Mouse (Mus musculus) C2C12 (cell line): ENCODE measurements around the gene Gm34653.

Source experiments
- CEBPB ChIP-seq: IDR thresholded peaks from one replicate; pipeline ENCODE4 v1.6.1; 2011; ENCODE audit warnings: low read depth, mild to moderate bottlenecking, control low read depth, moderate library complexity
- CTCF ChIP-seq: IDR thresholded peaks from one replicate; pipeline ENCODE4 v1.5.1; 2011; ENCODE audit not compliant: control insufficient read depth, insufficient read depth, insufficient read length
- MAX ChIP-seq: IDR thresholded peaks from one replicate; pipeline ENCODE4 v1.6.1; 2011; ENCODE audit warnings: mild to moderate bottlenecking, control low read depth
- USF1 ChIP-seq: IDR thresholded peaks from one replicate; pipeline ENCODE4 v1.6.1; 2011; ENCODE audit warnings: low read depth, mild to moderate bottlenecking, control low read depth, moderate library complexity

DNA sequence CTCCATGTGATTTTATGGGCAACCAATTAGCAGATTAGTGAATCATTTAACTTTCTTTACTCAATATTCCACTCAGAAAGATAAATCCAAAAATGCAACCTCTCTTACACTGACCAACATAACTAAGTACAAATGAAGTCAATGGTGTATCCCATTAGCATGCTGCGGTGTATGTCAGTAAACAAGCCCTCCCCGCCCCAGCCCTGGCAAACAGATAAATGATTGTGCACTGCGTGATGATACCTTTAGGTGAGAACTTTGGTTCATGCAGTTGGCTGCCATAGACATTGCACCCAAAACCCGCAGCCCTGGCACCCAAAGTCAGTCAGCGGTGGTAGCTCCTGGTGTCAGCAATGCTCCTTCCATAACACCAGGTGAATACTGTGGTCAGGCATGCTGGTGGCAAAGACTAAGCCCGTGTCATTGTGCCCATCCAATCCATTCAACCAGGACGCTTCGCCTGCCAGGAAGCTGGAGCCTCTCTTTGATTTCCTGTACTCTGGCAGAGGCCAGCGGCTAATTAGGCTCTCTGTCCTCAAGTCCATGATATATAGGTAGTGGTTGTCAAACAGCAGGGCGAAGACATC, 27.4 kb upstream of the Gm34653 start:
- no peak for TF ChIP-seq CTCF
- no peak for TF ChIP-seq CEBPB
- TF ChIP-seq MAX, result no peak
- no peak for TF ChIP-seq USF1
